Comparison of ENCODE assay signal across 30 mouse cellular contexts in the genomic region with DNA sequence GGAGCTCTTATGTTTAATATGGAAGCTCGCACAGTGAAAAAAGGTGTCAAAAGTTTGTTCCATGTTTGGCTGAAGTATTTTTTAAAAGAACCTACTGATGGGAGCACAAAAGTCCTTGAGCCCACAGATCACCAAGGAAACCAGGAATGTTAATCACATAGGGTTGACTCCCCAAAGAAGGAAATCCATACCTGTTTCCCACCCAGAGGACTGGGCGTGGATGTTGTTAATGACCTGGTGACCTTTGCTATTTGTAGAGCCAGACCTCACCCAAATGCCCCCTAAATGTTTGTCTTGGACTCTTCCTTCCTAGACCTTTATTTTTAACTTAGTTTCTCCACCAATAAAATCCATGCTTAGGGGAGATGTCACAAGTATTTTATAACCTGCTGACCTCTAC. TPM values are rescaled to one million over a fixed set of nuclear protein-coding genes. Genes with fewer than 3 reads are reported as not detected.
A peak's percentile ranks its signal among the peaks of the same experiment; 100 is the strongest.
DNase-seq lines count a peak whose midpoint lies in the region; ATAC-seq and TF ChIP-seq lines count a peak whose summit lies in the region.
"Had no signal": no experiment of that assay in that cellular context is flagged by ENCODE, and none has a peak within 500 bp of the region (broad histone marks: within the 10 kb centered on the region; RNA-seq: fewer than 3 reads in every experiment).

No protein-coding gene starts in this region.

- no peak overlapping the region for H3K4me2 ChIP-seq in heart, embryonic 11.5 days
- H3K4me2 ChIP-seq: embryonic facial prominence, embryonic 13.5 days; embryonic facial prominence, embryonic 15.5 days; forebrain, embryonic 12.5 days had no signal

- peaks cover 15% of the 10 kb centered on the region for H3K36me3 ChIP-seq in heart, embryonic 11.5 days (ENCODE audit: control insufficient read depth, insufficient read depth, low read length)
- peaks cover 9% of the 10 kb centered on the region for H3K36me3 ChIP-seq in thymus, adult 2 months (ENCODE audit: control insufficient read depth, insufficient read depth, low read length)

- no peak overlapping the region for H3K9ac ChIP-seq in heart, embryonic 11.5 days (ENCODE audit: low read depth, low read length)
- H3K9ac ChIP-seq: embryonic facial prominence, embryonic 13.5 days; embryonic facial prominence, embryonic 15.5 days; forebrain, embryonic 12.5 days had no signal

- H3K27me3 ChIP-seq in heart, embryonic 11.5 days (ENCODE audit: control insufficient read depth, insufficient read depth, low read length): peaks cover 2% of the 10 kb centered on the region; the same call in 1 of the 2 replicates
- H3K27me3 ChIP-seq in thymus, adult 2 months (ENCODE audit: control insufficient read depth, insufficient read depth, low read length): no peaks in the 10 kb centered on the region
- H3K27me3 ChIP-seq: embryonic facial prominence, embryonic 15.5 days had no signal

- 92% methylated on average over 2 of the region's 2 CpGs for WGBS in heart, embryonic 11.5 days (ENCODE audit: insufficient replicate concordance)
- 97% methylated on average over 2 of the region's 2 CpGs for WGBS in thymus, adult 2 months

- H3K4me3 ChIP-seq in heart, embryonic 11.5 days (ENCODE audit: low read depth, low read length): no peak overlapping the region
- H3K4me3 ChIP-seq in thymus, adult 2 months (ENCODE audit: control insufficient read depth, insufficient read depth, low read length): no peak overlapping the region
- H3K4me3 ChIP-seq: embryonic facial prominence, embryonic 13.5 days; embryonic facial prominence, embryonic 15.5 days; erythroblast, embryonic 14.5 days; forebrain, embryonic 10.5 days; forebrain, embryonic 12.5 days had no signal

- H3K9me3 ChIP-seq in heart, embryonic 11.5 days (replicated peaks; ENCODE audit: control insufficient read depth, low read length): no peaks in the 10 kb centered on the region
- H3K9me3 ChIP-seq: embryonic facial prominence, embryonic 15.5 days; forebrain, embryonic 12.5 days had no signal

- no peak for TF ChIP-seq CTCF in thymus, adult 2 months (IDR thresholded peaks at IDR 0.05; ENCODE audit: borderline replicate concordance, control insufficient read depth, extremely low read depth, insufficient read depth, low read length, poor library complexity)

- H3K27ac ChIP-seq in heart, embryonic 11.5 days (ENCODE audit: low read depth, low read length): no peak overlapping the region
- no peak overlapping the region for H3K27ac ChIP-seq in thymus, adult 2 months (ENCODE audit: control insufficient read depth, insufficient read depth, low read length)
- H3K27ac ChIP-seq: embryonic facial prominence, embryonic 13.5 days; embryonic facial prominence, embryonic 15.5 days; forebrain, embryonic 10.5 days; forebrain, embryonic 12.5 days had no signal

- ATAC-seq in heart, embryonic 11.5 days (replicated peaks; ENCODE audit: insufficient number of reproducible peaks, low FRiP score, low TSS enrichment): no peak
- ATAC-seq: activated CD4-positive, CD25-positive, alpha-beta regulatory T cell, adult 4 months; CD4-positive, CD25-positive, alpha-beta regulatory T cell, adult 4 months; forebrain, embryonic 14.5 days; forebrain, embryonic 16.5 days; Patski had no signal

- peak; percentile 19 for DNase-seq in heart, adult 11 months
- peak; percentile 4 to 16 for DNase-seq in right cerebral cortex, postnatal 10 days (ENCODE audit: low spot score in 2 of 2)
- DNase-seq in right cerebral cortex, adult 18-20 months: no peak
- DNase-seq in R1 (ENCODE audit: low read depth, low spot score): peak; percentile 82
- DNase-seq in thymus, adult 2 months: no peak
- DNase-seq in adrenal gland, postnatal 14 days: no peak
- DNase-seq: adrenal gland, adult 8-10 months; adrenal gland, postnatal 25 days; B cell, adult 2 months; cerebellum, adult 11 months; cerebellum, adult 18-20 months; cerebellum, adult 8-10 months; cerebellum, adult 9-11 months; cerebellum, postnatal 36 days; embryo, embryonic 11 days had no signal

- H3K4me1 ChIP-seq in heart, embryonic 11.5 days (ENCODE audit: control insufficient read depth, insufficient read depth, low read length): peaks cover 5% of the 10 kb centered on the region; the same call in 1 of the 2 replicates
- peaks cover 19% of the 10 kb centered on the region for H3K4me1 ChIP-seq in thymus, adult 2 months (replicated peaks; ENCODE audit: control insufficient read depth, insufficient read depth, low read length)

- no peak for TF ChIP-seq POLR2A in thymus, adult 2 months (IDR thresholded peaks at IDR 0.05; ENCODE audit: control insufficient read depth, extremely low read depth, insufficient read depth, low read length, poor library complexity)

RNA-seq across cellular contexts. Expression of gene Mrps2, which starts 2.7 kb away (rescaled TPM):
- 60.6 and 63.9 TPM in 2 replicates for polyA plus RNA-seq in heart, embryonic 11.5 days (2014; fragmentation: Nextera tagmentation; extraction: Ambion mirVana)
- polyA plus RNA-seq in thymus, adult 2 months (2012; rRNA removed): 50.7 and 53.8 TPM in 2 replicates
- 70.8 and 73.7 TPM in 2 replicates for total RNA-seq in adrenal gland, postnatal 14 days (2021)

RNA-seq across cellular contexts. Expression of gene 1700007K13Rik, which starts 4.5 kb away (rescaled TPM):
- polyA plus RNA-seq in heart, embryonic 11.5 days (2014; fragmentation: Nextera tagmentation; extraction: Ambion mirVana): 0.40 TPM in 1 of 2 replicates, not detected in the other
- polyA plus RNA-seq in thymus, adult 2 months (2012; rRNA removed): not detected in 2 replicates
- 0.93 TPM in 1 of 2 replicates, not detected in the other for total RNA-seq in adrenal gland, postnatal 14 days (2021)
- total RNA-seq: common myeloid progenitor, adult 5-6 weeks; G1E had no signal
- polyA plus RNA-seq: CD4-positive, CD25-positive, alpha-beta regulatory T cell, adult 4 months; erythroblast, embryonic 14.5 days had no signal

RNA-seq across cellular contexts. Expression of gene Ppp1r26, which starts 24.0 kb away (rescaled TPM):
- polyA plus RNA-seq in heart, embryonic 11.5 days (2014; fragmentation: Nextera tagmentation; extraction: Ambion mirVana): 2.3 and 3.1 TPM in 2 replicates
- 1.2 and 1.3 TPM in 2 replicates for polyA plus RNA-seq in thymus, adult 2 months (2012; rRNA removed)
- 5.4 and 5.9 TPM in 2 replicates for total RNA-seq in adrenal gland, postnatal 14 days (2021)
- total RNA-seq: CH12.LX had no signal
- polyA plus RNA-seq: CD4-positive, CD25-positive, alpha-beta regulatory T cell, adult 4 months; erythroblast, embryonic 14.5 days; G1E had no signal

RNA-seq across cellular contexts. Expression of gene Gbgt1, which starts 26.1 kb away (rescaled TPM):
- 0.17 and 0.27 TPM in 2 replicates for polyA plus RNA-seq in heart, embryonic 11.5 days (2014; fragmentation: Nextera tagmentation; extraction: Ambion mirVana)
- 2.5 and 2.8 TPM in 2 replicates for polyA plus RNA-seq in thymus, adult 2 months (2012; rRNA removed)
- 3.3 and 5.1 TPM in 2 replicates for total RNA-seq in adrenal gland, postnatal 14 days (2021)
- total RNA-seq: CH12.LX; common myeloid progenitor, adult 5-6 weeks; G1E had no signal
- polyA plus RNA-seq: activated CD4-positive, CD25-positive, alpha-beta regulatory T cell, adult 4 months; CD4-positive, CD25-positive, alpha-beta regulatory T cell, adult 4 months; embryonic facial prominence, embryonic 11.5 days; erythroblast, embryonic 14.5 days; forebrain, embryonic 10.5 days; G1E; Patski had no signal

RNA-seq across cellular contexts. Expression of gene Gm10134, which starts 35.3 kb away (rescaled TPM):
- not detected in 2 replicates for polyA plus RNA-seq in heart, embryonic 11.5 days (2014; fragmentation: Nextera tagmentation; extraction: Ambion mirVana)
- polyA plus RNA-seq in thymus, adult 2 months (2012; rRNA removed): 0.47 and 0.61 TPM in 2 replicates
- total RNA-seq in adrenal gland, postnatal 14 days (2021): 1.1 and 3.2 TPM in 2 replicates
- total RNA-seq: CH12.LX; common myeloid progenitor, adult 5-6 weeks; G1E had no signal
- polyA plus RNA-seq: activated CD4-positive, CD25-positive, alpha-beta regulatory T cell, adult 4 months; CD4-positive, CD25-positive, alpha-beta regulatory T cell, adult 4 months; embryonic facial prominence, embryonic 11.5 days; embryonic facial prominence, embryonic 13.5 days; erythroblast, embryonic 14.5 days; forebrain, embryonic 10.5 days; forebrain, embryonic 14.5 days; G1E; Patski had no signal

Comparison
In these comparisons a context has a peak if more than half of its experiments do, and no peak if none do; other contexts are left out.
1. DNase-seq: peak in heart, adult 11 months (single experiment), right cerebral cortex, postnatal 10 days (2 of 2) and R1 (single experiment); none in right cerebral cortex, adult 18-20 months (single experiment), thymus, adult 2 months (single experiment) and adrenal gland, postnatal 14 days (single experiment).